Mouse (Mus musculus) right cerebral cortex, postnatal 14 days (tissue): ENCODE results near the gene Htra2.

Source experiments
- DNase-seq: peaks from one replicate; pipeline ENCODE4 v3.0.0; 2022

The Htra2 gene

GRCm38 (mm10) chr6:83054871-83055431, at the start of gene Htra2:
Htra2 (minus strand) TSS chr6:83055273.
- DNase-seq: no peak

GRCm38 (mm10) chr6:83104158-83104557, 49.1 kb upstream of the Htra2 start:
- DNase-seq: no peak

GRCm38 (mm10) chr6:83103130-83103650, 48.1 kb upstream of the Htra2 start:
- no peak for DNase-seq

- DNase-seq: peak; percentile 64
These were observed 46.8 kb upstream of the Htra2 start for GRCm38 (mm10) chr6:83101688-83102556.

DNA sequence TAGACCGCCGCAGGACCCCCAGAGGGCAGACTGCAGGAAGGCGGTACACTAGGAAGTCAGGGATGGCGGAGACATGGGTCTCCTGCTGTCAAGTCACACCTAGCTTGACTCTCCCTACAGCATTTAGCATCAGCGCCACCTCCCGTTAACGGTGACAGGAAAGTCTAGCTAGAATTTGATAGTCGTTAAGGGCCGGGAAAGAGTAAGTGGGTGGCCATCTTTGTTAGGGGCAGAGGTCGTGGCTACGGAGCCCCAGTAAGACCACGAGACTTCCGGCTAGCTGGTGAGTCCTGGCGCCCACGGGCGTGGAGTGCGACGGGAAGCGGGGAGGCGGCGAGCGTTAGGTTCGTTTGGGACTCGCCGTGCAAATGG, 46.2 kb upstream of the Htra2 start, which contains the start of the genes Ccdc142 and Gm42688:
Gene Ccdc142, plus strand, starts transcription at position 286 of the 372 bp plus-strand sequence.
Gene Gm42688, plus strand, starts transcription at position 302 of the 372 bp plus-strand sequence.
- DNase-seq: peak; percentile 83

GRCm38 (mm10) chr6:83098411-83098810, 43.3 kb upstream of the Htra2 start:
- DNase-seq: no peak

GRCm38 (mm10) chr6:83095968-83096367, 40.9 kb upstream of the Htra2 start:
- DNase-seq: no peak

GRCm38 (mm10) chr6:83092416-83093127, 37.5 kb upstream of the Htra2 start:
- DNase-seq: no peak

DNA sequence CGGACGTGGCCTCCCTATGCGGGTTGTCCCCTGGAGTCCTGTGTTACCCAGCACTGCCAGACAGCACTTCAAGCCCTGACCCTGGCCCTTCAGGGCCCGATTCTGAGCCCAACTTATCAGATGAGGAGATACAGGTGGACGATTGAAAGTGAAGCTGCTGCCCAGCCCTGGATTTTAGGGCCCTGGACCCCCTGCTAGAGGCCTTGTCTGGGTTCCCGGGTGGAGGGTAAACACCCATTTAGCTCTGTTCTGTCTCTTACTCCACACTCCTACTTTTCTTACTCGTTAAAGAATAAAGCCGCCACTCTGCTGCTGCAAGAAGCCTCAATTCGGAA, 32.8 kb upstream of the Htra2 start:
- DNase-seq: no peak

DNA sequence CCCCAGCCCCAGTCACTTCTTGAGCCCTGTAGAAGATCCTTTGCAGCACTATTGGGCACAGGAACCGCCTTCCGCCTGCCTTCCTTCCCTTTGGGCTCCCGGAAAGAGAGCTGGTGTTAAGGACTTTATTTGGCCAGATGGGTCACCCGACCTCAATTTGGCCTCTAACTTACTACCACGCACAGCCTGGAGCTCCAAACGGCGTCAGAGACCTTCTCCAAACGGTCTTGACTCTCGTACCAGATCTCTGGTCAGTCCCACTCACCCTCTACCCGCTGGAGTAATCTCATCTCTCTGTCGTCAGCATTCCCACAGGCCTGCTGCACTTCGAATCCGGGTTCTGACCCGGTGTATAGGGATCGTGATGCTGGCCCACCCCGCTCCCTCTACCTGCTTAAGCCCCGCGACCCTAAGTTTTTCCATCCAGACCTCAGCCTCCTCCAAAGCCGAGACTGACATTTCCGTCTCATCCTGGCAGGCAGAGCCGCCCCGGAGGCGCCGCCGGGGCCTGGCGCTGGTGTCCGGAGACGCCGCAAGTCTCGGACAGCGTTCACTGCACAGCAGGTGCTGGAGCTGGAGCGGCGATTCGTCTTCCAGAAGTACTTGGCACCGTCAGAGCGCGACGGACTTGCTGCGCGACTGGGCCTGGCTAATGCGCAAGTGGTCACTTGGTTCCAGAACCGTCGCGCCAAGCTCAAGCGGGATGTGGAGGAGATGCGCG, 32.3 kb upstream of the Htra2 start:
- no peak for DNase-seq

GRCm38 (mm10) chr6:83086121-83087035, 31.3 kb upstream of the Htra2 start, which contains the start of gene Lbx2:
Lbx2 (plus strand) TSS chr6:83086367.
- DNase-seq: no peak

- DNase-seq: no peak
These were observed 29.4 kb upstream of the Htra2 start for GRCm38 (mm10) chr6:83084477-83084876.

DNA sequence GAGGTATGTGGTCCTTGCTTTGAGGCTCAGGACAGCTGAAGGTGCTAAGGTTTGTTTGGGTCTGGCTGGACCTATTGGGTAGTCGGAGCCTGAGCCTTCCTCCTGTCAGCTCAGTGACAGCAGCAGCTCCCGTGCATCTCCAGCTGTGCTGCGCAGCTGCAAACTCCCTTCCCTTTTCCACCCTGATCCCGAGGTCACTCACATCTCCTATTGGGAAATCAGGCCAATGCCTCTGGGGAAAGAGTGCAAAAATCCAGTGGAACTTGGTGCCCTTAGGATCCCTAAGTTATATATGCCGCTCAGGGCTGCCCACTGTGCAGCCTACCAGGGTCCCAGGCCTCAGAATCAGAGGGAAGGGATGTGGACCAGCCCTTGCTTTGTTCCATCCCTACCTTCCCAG, 28.4 kb upstream of the Htra2 start:
- DNase-seq: no peak

- DNase-seq: no peak
These were observed 25.1 kb upstream of the Htra2 start for GRCm38 (mm10) chr6:83080210-83080609.

- DNase-seq: peak; percentile 100
These were observed 23.3 kb upstream of the Htra2 start for GRCm38 (mm10) chr6:83078324-83078858.

DNA sequence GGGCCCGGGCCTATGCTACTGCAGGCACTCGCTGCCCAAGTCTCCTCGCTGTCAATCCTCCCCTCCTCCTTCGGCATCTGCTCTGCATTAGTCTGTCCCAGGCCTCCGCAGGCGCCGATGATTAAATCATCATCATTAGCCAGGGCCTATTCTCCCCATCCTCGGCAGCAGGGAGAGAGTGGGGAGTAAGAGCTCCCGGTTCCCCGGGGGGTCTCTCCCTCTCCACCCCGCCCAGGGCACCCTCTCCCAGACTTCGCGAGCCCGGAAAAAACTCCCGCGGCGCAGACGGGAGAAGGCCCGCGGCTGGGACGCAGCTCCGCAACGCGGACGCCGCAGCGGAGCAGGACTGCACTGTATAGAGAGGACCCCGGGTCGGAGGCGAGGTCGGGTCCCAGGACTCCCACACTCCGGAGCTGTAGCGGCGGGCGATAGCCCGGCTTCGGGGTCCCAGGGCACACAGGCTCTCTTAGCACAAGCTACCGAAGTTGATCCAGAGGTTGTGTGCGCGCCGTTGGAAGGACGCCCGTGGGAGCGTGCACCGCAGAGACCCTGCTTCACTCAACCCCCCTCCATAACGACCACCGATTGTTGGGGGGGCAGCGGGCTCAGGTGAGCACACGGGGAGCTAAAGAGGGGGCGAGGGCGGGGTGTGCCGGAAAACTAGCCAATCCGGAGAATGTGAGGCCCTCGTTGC, 22.7 kb upstream of the Htra2 start, which contains the start of gene Pcgf1:
Gene Pcgf1, plus strand, starts transcription at position 240 of the 694 bp plus-strand sequence.
- DNase-seq: peak; percentile 32

- DNase-seq: no peak
These were observed 19.9 kb upstream of the Htra2 start for GRCm38 (mm10) chr6:83074979-83075378.

DNA sequence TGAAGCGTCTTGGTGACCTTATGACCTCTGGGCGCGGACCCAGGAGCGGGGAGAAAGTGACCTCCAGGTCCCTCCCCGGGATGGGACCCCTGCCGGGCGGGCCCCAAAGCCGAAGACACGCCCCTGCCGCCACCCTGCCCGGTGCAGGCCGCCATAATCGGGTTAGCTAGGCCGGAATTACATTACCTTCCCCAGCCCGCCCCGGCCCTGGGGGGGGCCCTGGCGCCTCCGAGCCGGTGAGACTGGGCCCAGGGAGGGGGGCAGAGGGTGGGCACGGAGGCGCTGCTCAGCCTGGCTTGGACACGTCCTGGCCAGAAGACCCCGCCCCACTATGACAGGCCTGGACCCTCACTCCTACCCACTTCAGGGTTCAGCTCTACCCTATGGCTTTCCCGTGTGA, 16.1 kb upstream of the Htra2 start:
- no peak for DNase-seq

DNA sequence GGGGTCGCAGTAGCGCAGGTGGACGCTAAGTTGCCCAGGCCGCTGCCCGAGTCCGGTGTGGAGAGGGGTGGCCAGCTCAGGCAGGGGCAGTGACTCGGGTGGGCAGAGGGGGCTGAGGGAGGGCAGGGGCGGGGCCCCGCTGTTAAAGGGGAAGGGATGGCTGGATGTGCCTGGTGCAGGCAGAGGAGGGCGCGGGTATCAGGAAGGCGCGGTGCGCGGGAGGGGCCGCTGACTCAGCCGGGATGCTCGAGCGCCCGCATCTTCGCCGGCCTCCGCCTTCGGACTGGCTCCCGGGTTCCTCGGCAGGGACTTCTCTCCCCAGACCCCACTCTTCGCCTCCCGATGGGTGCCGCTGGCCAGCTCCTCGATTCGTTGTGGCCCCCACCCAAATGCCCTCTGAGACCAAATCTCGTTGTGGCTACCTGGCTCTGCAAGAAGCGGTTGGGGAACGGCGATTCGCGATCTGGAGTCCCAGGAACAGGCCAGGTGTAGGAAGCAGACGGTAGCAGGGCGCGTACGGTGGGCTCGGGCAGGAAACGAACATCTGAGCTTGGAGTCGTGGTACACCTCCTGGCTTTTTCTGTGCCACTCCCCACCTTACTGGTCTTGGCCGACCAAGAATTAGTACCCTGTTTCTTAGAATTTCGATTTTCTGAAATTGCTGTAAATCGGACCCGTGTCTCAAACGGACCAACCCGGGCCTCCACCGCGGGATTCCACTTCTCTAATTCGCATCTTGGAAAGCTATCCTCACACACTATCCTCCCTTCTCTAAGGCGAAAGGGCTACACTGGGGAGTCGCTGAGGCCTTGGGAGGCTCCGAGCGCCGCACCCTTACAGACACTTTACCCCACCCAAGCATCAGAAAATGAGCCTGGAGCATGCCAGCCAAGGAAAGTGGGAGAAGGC, 15.5 kb upstream of the Htra2 start:
- no peak for DNase-seq

GRCm38 (mm10) chr6:83070247-83070310, 15.0 kb upstream of the Htra2 start, which contains the start of gene Tlx2:
Tlx2 (minus strand) TSS chr6:83070293.
- no peak for DNase-seq
